Mouse (Mus musculus): ENCODE results near the gene Tle2.

GRCm38 (mm10) chr10:81604019-81604967 is 29.9 kb downstream of the Tle2 start:
- TF ChIP-seq CTCF (IDR thresholded peaks at IDR 0.05; ENCODE audit: low read depth) (no peak), EP300 (IDR thresholded peaks at IDR 0.05; ENCODE audit: low read depth) (no peak)

Data from liver, postnatal 0 days (tissue).